In the genomic region with DNA sequence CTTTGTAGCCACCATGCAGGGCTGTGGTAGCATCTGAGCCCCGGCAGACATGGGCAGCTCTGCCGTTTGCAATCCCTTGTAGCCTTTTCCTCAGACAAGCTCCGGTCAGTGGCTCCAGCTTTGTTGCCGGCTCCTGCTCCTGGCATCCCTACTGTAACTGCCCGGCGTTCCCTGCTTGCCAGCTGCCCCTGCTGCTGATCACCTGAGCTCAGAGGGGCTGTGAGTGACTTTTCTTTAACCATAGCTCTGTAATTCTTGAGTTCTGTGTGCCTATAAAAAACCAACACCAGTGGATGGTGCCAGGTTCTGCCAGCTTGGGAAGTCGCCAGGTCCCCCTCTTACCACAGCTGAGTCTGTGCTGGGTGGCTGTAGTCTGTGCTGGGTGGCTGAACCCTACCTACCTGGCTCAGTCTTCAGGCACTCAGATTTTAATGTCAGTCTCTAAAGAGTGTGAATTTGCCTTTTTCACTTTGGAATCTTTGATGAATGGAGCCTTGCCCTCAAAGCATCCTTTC, we compare ENCODE assay signal across 17 mouse cellular contexts.
DNase-seq lines count a peak whose midpoint lies in the region; ATAC-seq lines count a peak whose summit lies in the region.
"Had no signal": no experiment of that assay in that cellular context is flagged by ENCODE, and none has a peak within 500 bp of the region (broad histone marks: within the 10 kb centered on the region; RNA-seq: fewer than 3 reads in every experiment).

No protein-coding gene starts in this region.

- no peaks in the 10 kb centered on the region for H3K27me3 ChIP-seq in heart, embryonic 10.5 days (ENCODE audit: insufficient read depth, poor library complexity, severe bottlenecking)
- no peaks in the 10 kb centered on the region for H3K27me3 ChIP-seq in midbrain, embryonic 13.5 days
- no peaks in the 10 kb centered on the region for H3K27me3 ChIP-seq in midbrain, embryonic 10.5 days (ENCODE audit: low read depth, poor library complexity, severe bottlenecking)
- H3K27me3 ChIP-seq in stomach, embryonic 14.5 days (ENCODE audit: control insufficient read depth, insufficient read depth, low read length): no peaks in the 10 kb centered on the region
- H3K27me3 ChIP-seq: CH12.LX; liver, embryonic 12.5 days had no signal

- peaks cover 75% of the 10 kb centered on the region for H3K4me1 ChIP-seq in heart, embryonic 10.5 days
- H3K4me1 ChIP-seq in midbrain, embryonic 13.5 days (replicated peaks): peaks cover 63% of the 10 kb centered on the region
- H3K4me1 ChIP-seq in midbrain, embryonic 10.5 days: peaks cover 28% of the 10 kb centered on the region; the same call in 1 of the 2 replicates
- peaks cover 11% of the 10 kb centered on the region for H3K4me1 ChIP-seq in stomach, embryonic 14.5 days (ENCODE audit: control insufficient read depth, insufficient read depth, low read length)

- H3K27ac ChIP-seq in heart, embryonic 10.5 days: peak overlapping the region; percentile 59; the same call in 1 of the 2 replicates
- H3K27ac ChIP-seq in midbrain, embryonic 13.5 days: peak overlapping the region; percentile 36; the same call in 1 of the 2 replicates
- H3K27ac ChIP-seq in midbrain, embryonic 10.5 days (replicated peaks): no peak overlapping the region
- 0 out of 2 replicates have a peak overlapping the region, but pooled peaks have one; percentile 44 for H3K27ac ChIP-seq in stomach, embryonic 14.5 days (ENCODE audit: low read length)
- H3K27ac ChIP-seq: left cerebral cortex, adult 2 months; liver, embryonic 12.5 days had no signal

- intact Hi-C loops in heart, postnatal 36 days (cut with DNase I): no loop called here

- ATAC-seq in midbrain, embryonic 13.5 days: no peak
- 0 out of 2 replicates have a peak, but pooled peaks have one; percentile 33 for ATAC-seq in stomach, embryonic 14.5 days (ENCODE audit: insufficient number of reproducible peaks, insufficient read depth, low FRiP score, low read depth)
- ATAC-seq: liver, embryonic 12.5 days had no signal

- H3K4me2 ChIP-seq in midbrain, embryonic 13.5 days (replicated peaks): no peak overlapping the region
- H3K4me2 ChIP-seq in stomach, embryonic 14.5 days (replicated peaks; ENCODE audit: low read depth, low read length): no peak overlapping the region
- H3K4me2 ChIP-seq: liver, embryonic 12.5 days had no signal

- DNase-seq in heart, embryonic 10.5 days (ENCODE audit: low spot score): no peak
- DNase-seq in heart, postnatal 36 days: no peak
- DNase-seq in midbrain, embryonic 10.5 days (ENCODE audit: low spot score): no peak
- DNase-seq in cerebellum, postnatal 14 days: peak; percentile 68 to 70
- no peak for DNase-seq in embryo, embryonic 11 days
- no peak for DNase-seq in lung, postnatal 14 days
- DNase-seq: adrenal gland, postnatal 25 days; gastrocnemius, postnatal 10 days; kidney, postnatal 25 days; lung, postnatal 4 days; thymus, adult 2 months had no signal

- H3K36me3 ChIP-seq in heart, embryonic 10.5 days: no peaks in the 10 kb centered on the region
- no peaks in the 10 kb centered on the region for H3K36me3 ChIP-seq in midbrain, embryonic 13.5 days
- 0 out of 2 replicates have a peak, but pooled peaks cover 11% of the 10 kb centered on the region for H3K36me3 ChIP-seq in midbrain, embryonic 10.5 days
- peaks cover 3% of the 10 kb centered on the region; the same call in 1 of the 2 replicates for H3K36me3 ChIP-seq in stomach, embryonic 14.5 days (ENCODE audit: control insufficient read depth, insufficient read depth, low read length)
- H3K36me3 ChIP-seq: liver, embryonic 12.5 days had no signal

- WGBS in heart, embryonic 10.5 days: 66% methylated on average over 7 of the region's 7 CpGs
- WGBS in midbrain, embryonic 13.5 days: 77% methylated on average over 7 of the region's 7 CpGs
- 85% methylated on average over 7 of the region's 7 CpGs for WGBS in midbrain, embryonic 10.5 days
- 61% methylated on average over 7 of the region's 7 CpGs for whole genome bisulfite sequencing in stomach, embryonic 14.5 days

- no peak overlapping the region for H3K4me3 ChIP-seq in heart, embryonic 10.5 days
- H3K4me3 ChIP-seq in midbrain, embryonic 13.5 days (replicated peaks): no peak overlapping the region
- no peak overlapping the region for H3K4me3 ChIP-seq in midbrain, embryonic 10.5 days
- no peak overlapping the region for H3K4me3 ChIP-seq in stomach, embryonic 14.5 days (ENCODE audit: low read depth, low read length)
- H3K4me3 ChIP-seq: erythroblast, embryonic 14.5 days; left cerebral cortex, adult 2 months; liver, embryonic 12.5 days had no signal

- H3K9me3 ChIP-seq in heart, embryonic 10.5 days: no peaks in the 10 kb centered on the region
- no peaks in the 10 kb centered on the region for H3K9me3 ChIP-seq in midbrain, embryonic 13.5 days
- no peaks in the 10 kb centered on the region for H3K9me3 ChIP-seq in midbrain, embryonic 10.5 days (replicated peaks)
- H3K9me3 ChIP-seq in stomach, embryonic 14.5 days (ENCODE audit: control insufficient read depth, low read depth, low read length): no peaks in the 10 kb centered on the region
- H3K9me3 ChIP-seq: liver, embryonic 12.5 days had no signal

- no peak overlapping the region for H3K9ac ChIP-seq in midbrain, embryonic 13.5 days (replicated peaks)
- no peak overlapping the region for H3K9ac ChIP-seq in stomach, embryonic 14.5 days (replicated peaks; ENCODE audit: low read depth, low read length)
- H3K9ac ChIP-seq: liver, embryonic 12.5 days had no signal

Comparison
In these comparisons a context has a peak if more than half of its experiments do, and no peak if none do; other contexts are left out.
1. DNase-seq: peak in cerebellum, postnatal 14 days (2 of 2); none in heart, embryonic 10.5 days (single experiment), heart, postnatal 36 days (0 of 2), midbrain, embryonic 10.5 days (single experiment), embryo, embryonic 11 days (single experiment) and lung, postnatal 14 days (single experiment).